Comparison of ENCODE assay signal across 25 mouse cellular contexts in the genomic region with DNA sequence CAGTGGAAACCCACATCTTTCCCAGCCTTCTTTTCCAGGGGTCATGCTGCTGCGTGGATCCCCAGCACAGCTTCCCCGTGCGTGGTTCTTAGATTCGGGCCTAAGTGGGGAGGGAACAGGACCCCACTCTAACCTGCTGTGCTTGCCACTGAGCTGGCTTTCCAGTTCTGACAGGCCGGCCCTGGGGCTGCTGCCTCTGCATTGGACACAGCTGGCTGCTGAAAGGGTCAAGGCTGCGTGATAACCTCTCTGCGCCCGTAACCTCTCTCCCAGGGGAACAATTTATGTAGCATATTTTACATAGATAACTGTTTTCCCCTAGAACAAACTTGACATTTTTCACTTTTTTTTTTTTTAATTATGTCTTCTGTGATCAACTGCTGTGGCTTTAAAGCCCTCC. TPM values are rescaled to one million over a fixed set of nuclear protein-coding genes. Genes with fewer than 3 reads are reported as not detected.
DNase-seq lines count a peak whose midpoint lies in the region; ATAC-seq and TF ChIP-seq lines count a peak whose summit lies in the region.
"Had no signal": no experiment of that assay in that cellular context is flagged by ENCODE, and none has a peak within 500 bp of the region (broad histone marks: within the 10 kb centered on the region; RNA-seq: fewer than 3 reads in every experiment).

No protein-coding gene starts in this region.

- TF ChIP-seq EP300 in liver, postnatal 0 days (IDR thresholded peaks at IDR 0.05; ENCODE audit: low read depth): no peak

- H3K9ac ChIP-seq in embryonic facial prominence, embryonic 14.5 days (ENCODE audit: low read depth, low read length): 0 out of 2 replicates have a peak overlapping the region, but pooled peaks have one; percentile 19
- no peak overlapping the region for H3K9ac ChIP-seq in liver, postnatal 0 days (replicated peaks)
- no peak overlapping the region for H3K9ac ChIP-seq in liver, embryonic 13.5 days
- H3K9ac ChIP-seq in midbrain, embryonic 16.5 days (ENCODE audit: low read depth, low read length): no peak overlapping the region
- H3K9ac ChIP-seq: embryonic facial prominence, embryonic 15.5 days; hindbrain, embryonic 15.5 days; intestine, embryonic 15.5 days; limb, embryonic 15.5 days; neural tube, embryonic 15.5 days had no signal

- H3K4me3 ChIP-seq in embryonic facial prominence, embryonic 14.5 days (ENCODE audit: low read depth, low read length): no peak overlapping the region
- H3K4me3 ChIP-seq in embryonic facial prominence, embryonic 10.5 days: no peak overlapping the region
- no peak overlapping the region for H3K4me3 ChIP-seq in liver, postnatal 0 days (ENCODE audit: low read depth, low read length)
- H3K4me3 ChIP-seq in liver, embryonic 13.5 days (replicated peaks): no peak overlapping the region
- no peak overlapping the region for H3K4me3 ChIP-seq in midbrain, embryonic 16.5 days (ENCODE audit: low read depth, low read length)
- H3K4me3 ChIP-seq: embryonic facial prominence, embryonic 15.5 days; gastrocnemius, adult 2 months; hindbrain, embryonic 15.5 days; intestine, embryonic 15.5 days; limb, embryonic 15.5 days; neural tube, embryonic 15.5 days had no signal

- DNase-seq in embryonic facial prominence, embryonic 14.5 days (ENCODE audit: low spot score): no peak
- DNase-seq in embryonic facial prominence, embryonic 10.5 days (ENCODE audit: low spot score): no peak
- peak; percentile 32 for DNase-seq in liver
- no peak for DNase-seq in liver, postnatal 0 days
- peak; percentile 54 for DNase-seq in kidney, postnatal 14 days
- DNase-seq in liver, embryonic 13.5 days: no peak
- DNase-seq: B cell, adult 2 months; cerebellum, adult 2 months; cerebellum, postnatal 36 days; embryo, embryonic 11 days; gastrocnemius, adult 2 months; heart, postnatal 4 days; thymus, adult 18-20 months; thymus, postnatal 36 days had no signal

- no peaks in the 10 kb centered on the region for H3K27me3 ChIP-seq in embryonic facial prominence, embryonic 14.5 days (replicated peaks; ENCODE audit: control insufficient read depth, insufficient read depth, low read length)
- no peaks in the 10 kb centered on the region for H3K27me3 ChIP-seq in embryonic facial prominence, embryonic 10.5 days (replicated peaks; ENCODE audit: low read depth, poor library complexity, severe bottlenecking)
- no peaks in the 10 kb centered on the region for H3K27me3 ChIP-seq in liver, postnatal 0 days (ENCODE audit: insufficient read depth, low read length)
- H3K27me3 ChIP-seq in liver, embryonic 13.5 days: no peaks in the 10 kb centered on the region
- no peaks in the 10 kb centered on the region for H3K27me3 ChIP-seq in midbrain, embryonic 16.5 days (ENCODE audit: control insufficient read depth, insufficient read depth, low read depth, low read length)
- H3K27me3 ChIP-seq: CH12.LX; embryonic facial prominence, embryonic 15.5 days; hindbrain, embryonic 15.5 days; intestine, embryonic 15.5 days; limb, embryonic 15.5 days; neural tube, embryonic 15.5 days had no signal

- ATAC-seq in embryonic facial prominence, embryonic 14.5 days (ENCODE audit: low read depth): no peak
- ATAC-seq in liver, postnatal 0 days: no peak
- peak; percentile 64 for ATAC-seq in liver, embryonic 13.5 days (ENCODE audit: low read depth)
- no peak for ATAC-seq in midbrain, embryonic 16.5 days
- ATAC-seq: forebrain, embryonic 14.5 days; intestine, embryonic 15.5 days; lung, postnatal 0 days had no signal

- H3K36me3 ChIP-seq in embryonic facial prominence, embryonic 14.5 days (ENCODE audit: control insufficient read depth, insufficient read depth, low read length): peaks cover 24% of the 10 kb centered on the region
- H3K36me3 ChIP-seq in embryonic facial prominence, embryonic 10.5 days (replicated peaks): peaks cover 40% of the 10 kb centered on the region
- peaks cover 28% of the 10 kb centered on the region for H3K36me3 ChIP-seq in liver, postnatal 0 days (replicated peaks; ENCODE audit: insufficient read depth, low read length)
- peaks cover 45% of the 10 kb centered on the region for H3K36me3 ChIP-seq in liver, embryonic 13.5 days
- H3K36me3 ChIP-seq in midbrain, embryonic 16.5 days (ENCODE audit: control insufficient read depth, insufficient read depth, low read length): peaks cover 15% of the 10 kb centered on the region

- no peak overlapping the region for H3K27ac ChIP-seq in embryonic facial prominence, embryonic 14.5 days (replicated peaks; ENCODE audit: low read depth, low read length)
- H3K27ac ChIP-seq in embryonic facial prominence, embryonic 10.5 days (replicated peaks): no peak overlapping the region
- H3K27ac ChIP-seq in liver, postnatal 0 days (ENCODE audit: low read depth): no peak overlapping the region
- H3K27ac ChIP-seq in liver, embryonic 13.5 days: no peak overlapping the region
- no peak overlapping the region for H3K27ac ChIP-seq in midbrain, embryonic 16.5 days (ENCODE audit: low read length)
- H3K27ac ChIP-seq: embryonic facial prominence, embryonic 15.5 days; gastrocnemius, adult 2 months; hindbrain, embryonic 15.5 days; intestine, embryonic 15.5 days; limb, embryonic 15.5 days; neural tube, embryonic 15.5 days had no signal

- 77% methylated on average over 8 of the region's 8 CpGs for WGBS in embryonic facial prominence, embryonic 14.5 days
- 80% methylated on average over 8 of the region's 8 CpGs for WGBS in embryonic facial prominence, embryonic 10.5 days
- 59% methylated on average over 8 of the region's 8 CpGs for WGBS in liver, postnatal 0 days (ENCODE audit: insufficient replicate concordance)
- 77% methylated on average over 8 of the region's 8 CpGs for WGBS in liver, embryonic 13.5 days (ENCODE audit: insufficient replicate concordance)
- WGBS in midbrain, embryonic 16.5 days: 91% methylated on average over 8 of the region's 8 CpGs

- no peaks in the 10 kb centered on the region for H3K4me1 ChIP-seq in embryonic facial prominence, embryonic 14.5 days (ENCODE audit: control insufficient read depth, insufficient read depth, low read length)
- no peaks in the 10 kb centered on the region for H3K4me1 ChIP-seq in embryonic facial prominence, embryonic 10.5 days
- H3K4me1 ChIP-seq in liver, postnatal 0 days (ENCODE audit: insufficient read depth): no peaks in the 10 kb centered on the region
- peaks cover 11% of the 10 kb centered on the region; the same call in 1 of the 2 replicates for H3K4me1 ChIP-seq in liver, embryonic 13.5 days (replicated peaks)
- H3K4me1 ChIP-seq in midbrain, embryonic 16.5 days (ENCODE audit: control insufficient read depth, insufficient read depth, low read length): no peaks in the 10 kb centered on the region
- H3K4me1 ChIP-seq: hindbrain, embryonic 15.5 days; intestine, embryonic 15.5 days; limb, embryonic 15.5 days; neural tube, embryonic 15.5 days had no signal

- H3K4me2 ChIP-seq in embryonic facial prominence, embryonic 14.5 days (ENCODE audit: low read depth, low read length): no peak overlapping the region
- no peak overlapping the region for H3K4me2 ChIP-seq in liver, postnatal 0 days (ENCODE audit: low read depth, low read length)
- H3K4me2 ChIP-seq in liver, embryonic 13.5 days: no peak overlapping the region
- H3K4me2 ChIP-seq in midbrain, embryonic 16.5 days (ENCODE audit: low read length): no peak overlapping the region
- H3K4me2 ChIP-seq: embryonic facial prominence, embryonic 15.5 days; hindbrain, embryonic 15.5 days; intestine, embryonic 15.5 days; limb, embryonic 15.5 days; midbrain, embryonic 11.5 days; neural tube, embryonic 15.5 days had no signal

- no peak for TF ChIP-seq CTCF in liver, postnatal 0 days (IDR thresholded peaks at IDR 0.05; ENCODE audit: low read depth)

- H3K9me3 ChIP-seq in embryonic facial prominence, embryonic 14.5 days (ENCODE audit: control insufficient read depth, low read length): no peaks in the 10 kb centered on the region
- no peaks in the 10 kb centered on the region for H3K9me3 ChIP-seq in embryonic facial prominence, embryonic 10.5 days
- no peaks in the 10 kb centered on the region for H3K9me3 ChIP-seq in liver, postnatal 0 days (ENCODE audit: low read length)
- H3K9me3 ChIP-seq in liver, embryonic 13.5 days (replicated peaks): no peaks in the 10 kb centered on the region
- H3K9me3 ChIP-seq in midbrain, embryonic 16.5 days (replicated peaks; ENCODE audit: control insufficient read depth, low read length, poor library complexity, severe bottlenecking): no peaks in the 10 kb centered on the region
- H3K9me3 ChIP-seq: embryonic facial prominence, embryonic 15.5 days; G1E; hindbrain, embryonic 15.5 days; intestine, embryonic 15.5 days; limb, embryonic 15.5 days; neural tube, embryonic 15.5 days had no signal

RNA-seq across cellular contexts. Expression of gene Nfrkb, which starts 20.9 kb away (rescaled TPM):
- 18.3 and 22.6 TPM in 2 replicates for polyA plus RNA-seq in embryonic facial prominence, embryonic 14.5 days (2014; fragmentation: Nextera tagmentation; extraction: Ambion mirVana)
- polyA plus RNA-seq in embryonic facial prominence, embryonic 10.5 days (2016; fragmentation: Nextera tagmentation; extraction: Ambion mirVana): 20.2 and 22.0 TPM in 2 replicates
- 5.3 TPM in 2 replicates for polyA plus RNA-seq in liver, postnatal 0 days (2015; fragmentation: Nextera tagmentation; extraction: Ambion mirVana)
- 5.8 and 6.7 TPM in 2 replicates for polyA plus RNA-seq in liver, embryonic 13.5 days (2015; fragmentation: Nextera tagmentation; extraction: Ambion mirVana)
- polyA plus RNA-seq in midbrain, embryonic 16.5 days (2015; fragmentation: Nextera tagmentation; extraction: Ambion mirVana): 26.6 and 28.6 TPM in 2 replicates

Comparison
In these comparisons a context has a peak if more than half of its experiments do, and no peak if none do; other contexts are left out.
1. DNase-seq: peak in liver (single experiment) and kidney, postnatal 14 days (single experiment); none in embryonic facial prominence, embryonic 14.5 days (single experiment), embryonic facial prominence, embryonic 10.5 days (single experiment), liver, postnatal 0 days (single experiment) and liver, embryonic 13.5 days (single experiment).